Mouse (Mus musculus) neural tube, embryonic 14.5 days (tissue): Measurements from ENCODE around the gene Tgfbr3. TPM values are rescaled to one million over a fixed set of nuclear protein-coding genes. Genes with fewer than 3 reads are reported as not detected.

Experiments used
- ATAC-seq: fragments of 200-750 bp; cut with Nextera tagmentation; 2 replicates; pipeline ENCODE4 v1.8.0; 2017; ENCODE audit warnings: low read depth, mild to moderate bottlenecking, moderate TSS enrichment, moderate library complexity
- H3K27ac ChIP-seq: fragments of 300-500 bp; sonication (generic); 2 replicates; pipeline ENCODE4 v1.5.1; 2014; ENCODE audit warnings: low read depth, mild to moderate bottlenecking, control low read depth, low read length, moderate library complexity, mixed read lengths
- H3K27me3 ChIP-seq: fragments of 300-500 bp; sonication (generic); 2 replicates; pipeline ENCODE4 v1.6.1; 2014; ENCODE audit warnings: low read length; ENCODE audit not compliant: control insufficient read depth, insufficient read depth
- H3K36me3 ChIP-seq: fragments of 300-500 bp; sonication (generic); 2 replicates; pipeline ENCODE4 v1.6.1; 2014; ENCODE audit warnings: low read length, mixed read lengths; ENCODE audit not compliant: control insufficient read depth, insufficient read depth
- H3K4me1 ChIP-seq: fragments of 300-500 bp; sonication (generic); 2 replicates; pipeline ENCODE4 v1.6.1; 2014; ENCODE audit warnings: low read length; ENCODE audit not compliant: control insufficient read depth, insufficient read depth
- H3K4me2 ChIP-seq: fragments of 300-500 bp; sonication (generic); 2 replicates; pipeline ENCODE4 v1.6.1; 2014; ENCODE audit warnings: mild to moderate bottlenecking, low read depth, low read length, control low read depth
- H3K4me3 ChIP-seq: fragments of 300-500 bp; sonication (generic); 2 replicates; pipeline ENCODE4 v1.5.1; 2014; ENCODE audit warnings: low read depth, low read length, control low read depth, mixed read lengths
- H3K9ac ChIP-seq: fragments of 300-500 bp; sonication (generic); replicated peaks from 2 replicates; pipeline ENCODE4 v1.6.1; 2014; ENCODE audit warnings: low read depth, mild to moderate bottlenecking, control low read depth, low read length, mixed read lengths
- H3K9me3 ChIP-seq: fragments of 300-500 bp; sonication (generic); 2 replicates; pipeline ENCODE4 v1.6.1; 2016; ENCODE audit warnings: low read length; ENCODE audit not compliant: control insufficient read depth
- WGBS: fragments of 180-500 bp; shearing (Covaris S2); extraction: QIAGEN DNeasy Blood & Tissue Kit; methylation state at CpG from one replicate; pipeline ENCODE4 v1.1.7; 2014; 5-methylcytosine and 5-hydroxymethylcytosine counted together
- polyA plus RNA-seq: library from polyadenylated mRNA; unstranded; fragments of >200 nt; fragmentation: Nextera tagmentation; extraction: Ambion mirVana; gene quantifications from 2 replicates; pipeline ENCODE4 v1.2.1, GENCODE M21; 2014

The Tgfbr3 gene
- polyA plus RNA-seq, 1 experiment from 2014 or later, result 2.6 TPM

- H3K9me3 ChIP-seq, result no peaks in the 10 kb centered on the region
- no peak overlapping the region for H3K9ac ChIP-seq
- no peaks in the 10 kb centered on the region for H3K36me3 ChIP-seq
- H3K4me1 ChIP-seq, result peaks cover 7% of the 10 kb centered on the region
- no peak overlapping the region for H3K4me3 ChIP-seq
- ATAC-seq, result no peak
- no peaks in the 10 kb centered on the region for H3K27me3 ChIP-seq
- 84% methylated on average over 2 of the region's 2 CpGs for WGBS
- no peak overlapping the region for H3K4me2 ChIP-seq
- no peak overlapping the region for H3K27ac ChIP-seq
These were observed 183.3 kb downstream of the Tgfbr3 start for GRCm38 (mm10) chr5:107106139-107106538.

DNA sequence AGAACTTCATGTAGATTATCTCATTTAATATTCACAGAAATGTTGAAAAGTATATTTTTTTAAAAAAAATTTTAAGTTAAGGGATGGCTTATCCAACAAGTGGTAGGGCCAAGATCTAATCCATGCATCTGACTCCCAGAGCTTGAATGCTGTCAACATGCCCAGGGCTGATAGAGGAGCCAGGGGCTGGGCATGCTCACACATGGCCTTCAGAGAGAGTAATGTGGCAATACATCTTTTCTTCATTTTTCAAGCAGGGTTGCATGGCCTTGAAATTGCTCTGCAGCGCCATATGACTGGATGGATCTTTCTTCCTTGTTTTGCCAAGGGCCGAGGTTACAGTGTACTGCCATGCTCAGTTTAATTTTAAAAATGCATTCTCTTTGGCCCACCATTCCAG, 185.8 kb downstream of the Tgfbr3 start:
- Histone ChIP-seq H3K4me2 (no peak overlapping the region), H3K27ac (no peak overlapping the region), H3K9ac (no peak overlapping the region), H3K36me3 (no peaks in the 10 kb centered on the region), H3K4me3 (no peak overlapping the region), H3K4me1 (no peaks in the 10 kb centered on the region), H3K27me3 (no peaks in the 10 kb centered on the region), H3K9me3 (no peaks in the 10 kb centered on the region)
- WGBS, result 88% methylated on average over 2 of the region's 2 CpGs
- no peak for ATAC-seq

- H3K36me3 ChIP-seq, result no peaks in the 10 kb centered on the region
- no peaks in the 10 kb centered on the region for H3K27me3 ChIP-seq
- H3K4me1 ChIP-seq, result no peaks in the 10 kb centered on the region
- ATAC-seq, result no peak
- WGBS, result 65% methylated on average over 4 of the region's 4 CpGs
- H3K9ac ChIP-seq, result no peak overlapping the region
- H3K9me3 ChIP-seq, result no peaks in the 10 kb centered on the region
- H3K4me2 ChIP-seq, result no peak overlapping the region
- H3K27ac ChIP-seq, result no peak overlapping the region
- H3K4me3 ChIP-seq, result no peak overlapping the region
These were observed 186.5 kb downstream of the Tgfbr3 start for GRCm38 (mm10) chr5:107102916-107103315.

- H3K4me1 ChIP-seq, result no peaks in the 10 kb centered on the region
- no peak overlapping the region for H3K27ac ChIP-seq
- ATAC-seq, result no peak
- no peaks in the 10 kb centered on the region for H3K36me3 ChIP-seq
- no peak overlapping the region for H3K4me2 ChIP-seq
- 75% methylated on average over 4 of the region's 4 CpGs for WGBS
- H3K27me3 ChIP-seq, result no peaks in the 10 kb centered on the region
- no peak overlapping the region for H3K4me3 ChIP-seq
- H3K9me3 ChIP-seq, result no peaks in the 10 kb centered on the region
- H3K9ac ChIP-seq, result no peak overlapping the region
These were observed 187.7 kb downstream of the Tgfbr3 start for GRCm38 (mm10) chr5:107101684-107102083.

DNA sequence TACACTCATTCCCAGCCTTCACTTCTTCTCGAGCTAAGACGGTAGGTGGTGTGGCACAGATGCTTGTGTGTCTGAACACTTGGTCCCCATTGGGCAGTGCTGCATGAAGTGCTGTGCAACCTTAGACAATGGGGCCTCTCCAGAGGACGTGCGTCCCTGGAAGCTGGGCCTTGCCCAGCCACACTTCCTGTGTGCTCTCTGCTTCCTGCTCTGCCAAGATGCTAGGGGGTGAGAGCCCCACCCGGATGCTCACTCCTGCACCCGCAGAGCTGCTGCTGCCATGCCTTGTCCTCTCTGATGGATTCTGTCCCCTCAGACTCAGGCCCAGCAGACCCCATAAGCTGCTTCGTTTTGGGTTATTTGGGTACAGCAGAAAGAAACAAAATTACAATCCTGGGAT, 188.3 kb downstream of the Tgfbr3 start:
- ATAC-seq, result no peak
- Histone ChIP-seq H3K9ac (no peak overlapping the region), H3K36me3 (no peaks in the 10 kb centered on the region), H3K9me3 (no peaks in the 10 kb centered on the region), H3K4me2 (no peak overlapping the region), H3K27ac (no peak overlapping the region), H3K4me3 (no peak overlapping the region), H3K27me3 (no peaks in the 10 kb centered on the region), H3K4me1 (no peaks in the 10 kb centered on the region)
- 78% methylated on average over 7 of the region's 7 CpGs for WGBS

- Histone ChIP-seq H3K4me1 (no peaks in the 10 kb centered on the region), H3K9ac (no peak overlapping the region), H3K27ac (no peak overlapping the region), H3K4me3 (no peak overlapping the region), H3K36me3 (no peaks in the 10 kb centered on the region), H3K27me3 (no peaks in the 10 kb centered on the region), H3K4me2 (no peak overlapping the region), H3K9me3 (no peaks in the 10 kb centered on the region)
- 90% methylated on average over 3 of the region's 3 CpGs for WGBS
- ATAC-seq, result no peak
These were observed 189.8 kb downstream of the Tgfbr3 start for GRCm38 (mm10) chr5:107099634-107100033.

GRCm38 (mm10) chr5:107099076-107099475, 190.4 kb downstream of the Tgfbr3 start:
- H3K9ac ChIP-seq, result no peak overlapping the region
- H3K4me2 ChIP-seq, result no peak overlapping the region
- no peaks in the 10 kb centered on the region for H3K36me3 ChIP-seq
- no peaks in the 10 kb centered on the region for H3K4me1 ChIP-seq
- no peak overlapping the region for H3K4me3 ChIP-seq
- H3K9me3 ChIP-seq, result no peaks in the 10 kb centered on the region
- WGBS, result 54% methylated on average over 6 of the region's 6 CpGs
- no peak for ATAC-seq
- no peak overlapping the region for H3K27ac ChIP-seq
- H3K27me3 ChIP-seq, result no peaks in the 10 kb centered on the region

GRCm38 (mm10) chr5:107098007-107098406, 191.4 kb downstream of the Tgfbr3 start:
- H3K27ac ChIP-seq, result no peak overlapping the region
- no peaks in the 10 kb centered on the region for H3K36me3 ChIP-seq
- no peak overlapping the region for H3K9ac ChIP-seq
- no peak overlapping the region for H3K4me2 ChIP-seq
- 87% methylated on average over 5 of the region's 5 CpGs for WGBS
- H3K27me3 ChIP-seq, result no peaks in the 10 kb centered on the region
- no peaks in the 10 kb centered on the region for H3K9me3 ChIP-seq
- H3K4me3 ChIP-seq, result no peak overlapping the region
- no peak for ATAC-seq
- H3K4me1 ChIP-seq, result no peaks in the 10 kb centered on the region

DNA sequence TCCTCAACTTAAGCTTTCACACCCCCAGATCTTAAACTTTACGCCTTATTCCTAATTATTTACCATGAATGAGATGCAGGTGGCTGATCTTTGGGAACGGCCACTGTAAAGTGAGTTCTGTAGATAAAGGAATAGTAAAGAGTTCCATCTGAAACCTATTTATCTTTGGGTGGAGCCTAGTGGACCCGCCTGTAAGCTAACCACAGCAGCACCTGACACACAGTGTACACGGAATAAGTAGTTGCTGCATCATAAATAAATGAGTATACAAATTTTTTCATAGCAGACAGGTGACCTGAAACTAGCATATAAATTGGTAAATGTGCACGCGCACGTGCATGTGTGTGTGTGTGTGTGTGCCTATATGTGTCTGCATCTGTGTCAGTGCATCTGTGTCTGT, 192.1 kb downstream of the Tgfbr3 start:
- ATAC-seq, result no peak
- Histone ChIP-seq H3K36me3 (no peaks in the 10 kb centered on the region), H3K9me3 (no peaks in the 10 kb centered on the region), H3K9ac (no peak overlapping the region), H3K27ac (no peak overlapping the region), H3K4me3 (no peak overlapping the region), H3K27me3 (no peaks in the 10 kb centered on the region), H3K4me2 (no peak overlapping the region), H3K4me1 (no peaks in the 10 kb centered on the region)
- 87% methylated on average over 7 of the region's 7 CpGs for WGBS

DNA sequence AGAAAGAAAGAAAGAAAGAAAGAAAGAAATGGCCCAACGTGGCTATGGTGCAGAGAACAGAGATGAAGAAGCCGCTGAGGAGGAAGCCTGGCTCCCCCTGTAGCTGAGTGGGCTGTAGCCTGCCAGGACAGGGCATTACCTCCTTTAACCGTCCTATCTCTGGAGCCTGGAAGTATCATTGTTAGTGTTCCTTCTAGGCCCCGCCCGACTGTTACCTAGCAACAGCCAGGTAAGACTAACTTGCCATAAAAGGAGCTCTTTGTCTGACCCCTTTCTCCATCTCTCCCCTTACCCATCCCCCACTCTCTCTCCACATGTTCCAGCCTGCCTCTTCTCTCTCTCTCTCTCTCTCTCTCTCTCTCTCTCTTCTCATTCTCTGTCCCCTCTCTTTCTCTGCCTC, 195.2 kb downstream of the Tgfbr3 start:
- no peak overlapping the region for H3K27ac ChIP-seq

More for the DNA sequence above, 195.2 kb downstream of the Tgfbr3 start:
- Histone ChIP-seq H3K27me3 (no peaks in the 10 kb centered on the region), H3K4me2 (no peak overlapping the region), H3K9ac (no peak overlapping the region), H3K36me3 (no peaks in the 10 kb centered on the region), H3K4me1 (no peaks in the 10 kb centered on the region), H3K4me3 (no peak overlapping the region), H3K9me3 (no peaks in the 10 kb centered on the region)
- ATAC-seq, result no peak
- WGBS, result 38% methylated on average over 5 of the region's 5 CpGs
